Comparison of ENCODE assay signal across 8 mouse cellular contexts in the genomic region with DNA sequence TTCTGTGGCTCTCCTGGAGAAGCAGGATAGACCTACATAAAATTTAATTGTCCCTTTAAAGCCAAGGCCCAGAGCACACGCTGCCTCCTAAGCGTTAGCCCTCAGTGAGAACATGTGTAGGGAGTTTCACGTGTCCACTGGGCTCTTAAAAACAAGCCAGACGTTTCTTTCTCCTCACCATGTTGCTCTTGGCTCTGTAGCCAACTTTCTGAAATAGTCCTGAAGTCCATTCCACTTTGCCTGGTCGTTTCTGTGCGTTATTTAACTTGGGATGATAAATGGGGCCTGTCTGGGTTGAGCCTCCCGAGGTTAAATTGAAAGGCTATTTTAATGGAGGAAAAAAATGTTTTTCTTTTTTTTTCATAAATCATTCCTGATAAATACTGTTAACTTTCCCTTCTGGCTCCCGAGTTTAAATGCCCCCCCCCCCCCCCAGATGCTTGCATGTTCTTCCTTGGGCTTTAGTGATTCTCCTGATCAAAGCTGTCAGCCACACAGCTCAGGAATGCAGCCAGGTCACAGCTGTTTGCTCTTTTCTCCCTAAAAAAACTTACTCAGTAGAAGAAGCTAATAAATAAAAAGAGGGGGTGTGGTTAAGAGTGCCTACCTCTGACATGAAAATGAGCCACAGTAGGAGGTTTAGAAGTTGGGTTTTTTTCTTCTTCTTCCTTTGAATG.
DNase-seq lines count a peak whose midpoint lies in the region; ATAC-seq lines count a peak whose summit lies in the region.

No protein-coding gene starts in this region.

- H3K9me3 ChIP-seq in heart, embryonic 12.5 days (replicated peaks), result no peaks in the 10 kb centered on the region
- no peaks in the 10 kb centered on the region for H3K9me3 ChIP-seq in midbrain, embryonic 15.5 days

- peaks cover 74% of the 10 kb centered on the region for H3K4me1 ChIP-seq in heart, embryonic 12.5 days (replicated peaks)
- H3K4me1 ChIP-seq in midbrain, embryonic 15.5 days, result peaks cover 17% of the 10 kb centered on the region

- H3K9ac ChIP-seq in heart, embryonic 12.5 days, result no peak overlapping the region
- no peak overlapping the region for H3K9ac ChIP-seq in midbrain, embryonic 15.5 days

- DNase-seq in heart, adult 8-10 months (ENCODE audit: low spot score), result peak; percentile 28
- no peak for DNase-seq in heart, postnatal 14 days
- peak; percentile 76 for DNase-seq in kidney, postnatal 14 days
- DNase-seq in gastrocnemius, adult 18-20 months (ENCODE audit: low spot score), result no peak
- no peak for DNase-seq in spleen, postnatal 10 days (ENCODE audit: low spot score in 2 of 2)

- H3K27ac ChIP-seq in heart, embryonic 12.5 days (ENCODE audit: poor library complexity, severe bottlenecking), result peak overlapping the region; percentile 63
- H3K27ac ChIP-seq in midbrain, embryonic 15.5 days, result 0 out of 2 replicates have a peak overlapping the region, but pooled peaks have one; percentile 42

- peak; percentile 33; the same call in 1 of the 2 replicates for ATAC-seq in heart, embryonic 12.5 days (ENCODE audit: insufficient number of reproducible peaks, low FRiP score)
- ATAC-seq in midbrain, embryonic 15.5 days (replicated peaks), result no peak
- no peak for ATAC-seq in inflammation-experienced regulatory T-cells, adult 6 months

- H3K27me3 ChIP-seq in heart, embryonic 12.5 days (replicated peaks), result no peaks in the 10 kb centered on the region
- no peaks in the 10 kb centered on the region for H3K27me3 ChIP-seq in midbrain, embryonic 15.5 days (replicated peaks)

- peaks cover 6% of the 10 kb centered on the region; the same call in 1 of the 2 replicates for H3K36me3 ChIP-seq in heart, embryonic 12.5 days
- no peaks in the 10 kb centered on the region for H3K36me3 ChIP-seq in midbrain, embryonic 15.5 days (replicated peaks)

- H3K4me3 ChIP-seq in heart, embryonic 12.5 days, result no peak overlapping the region
- no peak overlapping the region for H3K4me3 ChIP-seq in midbrain, embryonic 15.5 days

- 19% methylated on average over 8 of the region's 8 CpGs for WGBS in heart, embryonic 12.5 days
- 23% methylated on average over 8 of the region's 8 CpGs for WGBS in midbrain, embryonic 15.5 days

- intact Hi-C loops in heart, postnatal 14 days (cut with DNase I), result no loop called here

- peak overlapping the region; percentile 18; the same call in 1 of the 2 replicates for H3K4me2 ChIP-seq in heart, embryonic 12.5 days
- H3K4me2 ChIP-seq in midbrain, embryonic 15.5 days, result no peak overlapping the region

Comparison
In these comparisons a context has a peak if more than half of its experiments do, and no peak if none do; other contexts are left out.
1. DNase-seq: peak in heart, adult 8-10 months (single experiment) and kidney, postnatal 14 days (single experiment); none in heart, postnatal 14 days (0 of 2), gastrocnemius, adult 18-20 months (single experiment) and spleen, postnatal 10 days (0 of 2).